Mouse (Mus musculus) stomach, postnatal 0 days (tissue): ENCODE results near the gene Pgp.

Source experiments
- CTCF ChIP-seq: IDR thresholded peaks from 2 replicates; pipeline ENCODE4 v1.5.1; 2016; ENCODE audit warnings: antibody characterized with exemption, low read depth, mild to moderate bottlenecking, moderate library complexity
- EP300 ChIP-seq: optimal IDR thresholded peaks from 2 replicates; pipeline ENCODE3; 2016; ENCODE audit warnings: antibody characterized with exemption

DNA sequence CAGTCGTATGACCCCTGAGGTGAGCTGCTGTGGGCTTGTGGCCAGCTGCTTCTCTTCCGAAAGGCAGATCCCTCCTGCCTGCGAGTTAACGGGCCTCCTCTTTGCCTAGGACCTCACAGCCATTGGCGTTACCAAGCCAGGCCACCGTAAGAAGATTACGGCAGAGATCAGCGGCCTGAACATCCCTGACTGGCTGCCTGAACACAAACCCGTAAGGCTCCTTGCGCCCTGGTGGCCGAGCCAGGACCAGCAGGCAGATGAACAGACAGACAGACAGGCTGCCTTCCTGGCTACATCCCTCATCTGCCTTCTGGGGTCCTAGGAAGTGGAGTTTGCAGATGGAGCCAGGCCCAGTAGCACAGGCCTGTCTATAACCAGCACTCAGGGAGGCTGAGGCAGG lies 32.0 kb downstream of the Pgp start:
- TF ChIP-seq CTCF (peak; percentile 49), EP300 (no peak)
